ENCODE assay signal across 8 mouse cellular contexts in the genomic region with DNA sequence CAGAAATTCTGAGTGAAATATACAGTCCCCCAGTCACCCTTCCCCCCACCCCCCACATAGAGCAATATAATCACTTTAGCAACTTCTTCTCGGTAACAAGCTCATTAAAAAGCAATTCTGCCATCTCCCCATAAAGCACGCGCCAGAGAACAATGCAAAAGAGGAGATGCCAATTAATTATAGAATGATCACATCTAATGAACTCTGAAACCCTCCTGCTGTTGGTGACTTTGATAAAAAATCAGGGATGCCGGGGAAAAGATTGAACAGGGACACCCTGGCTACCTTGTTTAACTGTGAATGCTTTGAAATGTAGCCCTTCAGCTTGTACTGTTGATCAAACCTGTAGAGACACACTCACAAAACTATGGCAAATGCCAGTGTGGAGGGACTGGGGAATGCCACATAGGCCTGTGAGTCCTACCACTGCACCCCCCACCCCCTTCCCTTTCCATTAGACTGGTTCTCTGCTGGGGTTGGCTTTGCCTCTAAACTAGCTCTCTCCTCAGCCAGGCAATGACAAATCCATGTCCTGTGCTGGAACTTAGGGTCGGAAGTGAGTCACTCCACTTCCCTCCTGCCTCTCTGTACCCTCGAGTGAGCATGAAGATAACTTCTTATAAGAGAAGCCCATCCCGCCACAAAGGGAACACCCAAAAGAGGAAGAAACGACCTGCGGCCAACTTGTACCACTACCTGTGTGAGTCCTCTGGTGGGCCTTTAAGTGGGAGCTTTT. TPM values are rescaled to one million over a fixed set of nuclear protein-coding genes. Genes with fewer than 3 reads are reported as not detected.
DNase-seq lines count a peak whose midpoint lies in the region.

No protein-coding gene starts in this region.

- DNase-seq in adrenal gland, adult 8-10 months, result peak; percentile 34
- no peak for DNase-seq in adrenal gland, postnatal 25 days
- peak; percentile 23 for DNase-seq in thymus, postnatal 0 days (ENCODE audit: low spot score)
- no peak for DNase-seq in thymus, postnatal 25 days
- peak; percentile 31 to 47 for DNase-seq in kidney, postnatal 25 days
- peak; percentile 86 for DNase-seq in retina, postnatal 1 day
- DNase-seq in ovary, adult 18-20 months (ENCODE audit: low spot score), result no peak
- DNase-seq in thymus, adult 18-20 months, result no peak

RNA-seq across cellular contexts. Expression of a gene that starts 43.9 kb away (rescaled TPM):
- total RNA-seq in adrenal gland, adult 8-10 months (2022), result 10 to 100 TPM; 15.1 to 32.1 (median 27.0) TPM
- total RNA-seq in adrenal gland, postnatal 25 days (2021), result 18.6 and 23.3 TPM in 2 replicates
- polyA plus RNA-seq in thymus, postnatal 0 days (2015; fragmentation: Nextera tagmentation; extraction: Ambion mirVana), result 22.0 and 31.2 TPM in 2 replicates

Comparison
In these comparisons a context has a peak if more than half of its experiments do, and no peak if none do; other contexts are left out.
1. DNase-seq: peak in adrenal gland, adult 8-10 months (single experiment), thymus, postnatal 0 days (single experiment), kidney, postnatal 25 days (2 of 2) and retina, postnatal 1 day (single experiment); none in adrenal gland, postnatal 25 days (single experiment), thymus, postnatal 25 days (single experiment), ovary, adult 18-20 months (single experiment) and thymus, adult 18-20 months (0 of 2).